Mouse (Mus musculus) forebrain, embryonic 13.5 days (tissue): ENCODE results near the gene Myo3b. TPM values are rescaled to one million over a fixed set of nuclear protein-coding genes. Genes with fewer than 3 reads are reported as not detected.

Source experiments
- ATAC-seq: fragments of 200-750 bp; cut with Nextera tagmentation; 2 replicates; pipeline ENCODE4 v1.8.0; 2017
- H3K27ac ChIP-seq: fragments of 300-500 bp; sonication (generic); 2 replicates; pipeline ENCODE4 v1.5.1; 2015; ENCODE audit warnings: inconsistent platforms, mild to moderate bottlenecking, moderate library complexity
- H3K27me3 ChIP-seq: fragments of 300-500 bp; sonication (generic); 2 replicates; pipeline ENCODE4 v1.6.1; 2015; ENCODE audit warnings: mild to moderate bottlenecking, inconsistent platforms
- H3K36me3 ChIP-seq: fragments of 300-500 bp; sonication (generic); 2 replicates; pipeline ENCODE4 v1.6.1; 2015; ENCODE audit warnings: mild to moderate bottlenecking, inconsistent platforms; ENCODE audit not compliant: poor library complexity, severe bottlenecking
- H3K4me1 ChIP-seq: fragments of 300-500 bp; sonication (generic); 2 replicates; pipeline ENCODE4 v1.6.1; 2015; ENCODE audit warnings: inconsistent platforms
- H3K4me2 ChIP-seq: fragments of 300-500 bp; sonication (generic); 2 replicates; pipeline ENCODE4 v1.6.1; 2015; ENCODE audit warnings: inconsistent platforms, mild to moderate bottlenecking, moderate library complexity
- H3K4me3 ChIP-seq: fragments of 300-500 bp; sonication (generic); 2 replicates; pipeline ENCODE4 v1.5.1; 2015; ENCODE audit warnings: mild to moderate bottlenecking, inconsistent platforms
- H3K9ac ChIP-seq: fragments of 300-500 bp; sonication (generic); 2 replicates; pipeline ENCODE4 v1.6.1; 2015; ENCODE audit warnings: mild to moderate bottlenecking, inconsistent platforms
- H3K9me3 ChIP-seq: fragments of 300-500 bp; sonication (generic); replicated peaks from 2 replicates; pipeline ENCODE4 v1.6.1; 2016; ENCODE audit warnings: inconsistent platforms
- WGBS: fragments of 180-500 bp; shearing (Covaris S2); methylation state at CpG from one replicate; pipeline ENCODE4 v1.1.7; 2015; 5-methylcytosine and 5-hydroxymethylcytosine counted together
- polyA plus RNA-seq: library from polyadenylated mRNA; unstranded; fragments of >200 nt; fragmentation: Nextera tagmentation; extraction: Ambion mirVana; gene quantifications from 2 replicates; pipeline ENCODE4 v1.2.1, GENCODE M21; 2015

The Myo3b gene
- polyA plus RNA-seq, 1 experiment from 2014 or later, result 0.25 TPM

DNA sequence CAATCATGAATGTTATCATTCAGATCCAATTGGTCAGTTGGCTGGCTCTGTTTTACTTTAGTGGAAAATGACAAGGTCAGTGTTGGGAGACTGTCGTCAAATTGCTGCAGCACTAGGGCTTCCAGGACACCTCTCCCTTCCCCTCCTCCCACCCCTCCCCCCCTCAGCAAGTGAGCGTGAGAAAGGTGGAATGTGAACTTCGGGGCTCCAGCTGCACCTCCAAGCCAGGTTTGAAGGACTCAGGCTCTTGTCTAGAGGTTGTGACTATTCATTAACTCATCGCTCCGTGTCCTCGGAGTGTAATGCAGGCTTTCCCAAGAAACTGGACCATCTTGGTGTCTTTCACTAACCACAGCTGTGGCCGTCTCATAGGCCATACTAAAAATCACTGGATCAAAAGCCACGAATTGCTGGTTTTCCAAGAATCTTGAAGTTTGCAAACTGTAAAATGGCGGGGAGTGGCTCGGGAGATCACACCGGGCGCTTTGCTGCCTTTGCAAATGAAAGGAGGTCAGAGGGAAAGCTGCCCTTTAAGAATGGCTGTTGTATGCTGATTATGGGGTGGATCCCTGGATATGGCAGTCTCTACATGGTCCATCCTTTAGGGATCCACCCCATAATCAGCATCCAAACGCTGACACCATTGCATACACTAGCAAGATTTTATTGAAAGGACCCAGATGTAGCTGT, 110.0 kb downstream of the Myo3b start:
- H3K27me3 ChIP-seq, result no peaks in the 10 kb centered on the region
- H3K4me2 ChIP-seq, result no peak overlapping the region
- ATAC-seq, result no peak
- H3K4me1 ChIP-seq, result peaks cover 27% of the 10 kb centered on the region
- H3K4me3 ChIP-seq, result no peak overlapping the region
- no peaks in the 10 kb centered on the region for H3K9me3 ChIP-seq
- H3K36me3 ChIP-seq, result no peaks in the 10 kb centered on the region
- peak overlapping the region; percentile 59; the same call in 1 of the 2 replicates for H3K27ac ChIP-seq
- 84% methylated on average over 13 of the region's 13 CpGs for WGBS
- H3K9ac ChIP-seq, result no peak overlapping the region

DNA sequence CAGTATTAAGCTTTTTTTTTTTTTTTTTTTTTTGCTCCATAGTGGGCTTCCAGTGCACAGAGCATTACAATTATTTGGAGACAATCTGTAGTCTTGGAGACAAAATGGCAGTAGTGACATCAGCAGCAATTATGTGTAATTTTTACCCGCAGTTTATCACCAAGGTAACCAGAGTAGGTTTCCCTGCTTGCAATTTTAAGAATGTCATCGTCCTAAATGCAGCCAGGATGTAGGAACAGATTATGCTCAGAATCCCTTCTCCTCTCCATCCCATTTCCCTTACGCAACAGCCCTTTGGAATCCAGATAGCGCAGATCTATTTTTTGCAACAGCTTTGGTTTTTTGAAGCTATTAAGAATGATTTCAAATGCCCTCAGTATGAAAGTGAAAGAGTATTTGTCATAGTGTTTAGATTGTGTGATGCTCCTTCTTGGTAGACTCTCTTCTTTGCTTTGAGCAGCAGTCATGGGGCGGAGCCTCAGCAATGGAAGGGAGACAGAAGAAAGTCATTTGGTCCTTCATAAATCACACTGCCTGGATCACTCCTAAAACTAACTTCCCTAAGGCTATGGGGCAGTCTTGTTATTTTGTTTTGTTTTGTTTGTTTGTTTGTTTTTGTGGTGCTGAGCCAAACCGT, 111.6 kb downstream of the Myo3b start:
- Histone ChIP-seq H3K9ac (no peak overlapping the region), H3K36me3 (no peaks in the 10 kb centered on the region), H3K4me3 (no peak overlapping the region), H3K27me3 (no peaks in the 10 kb centered on the region), H3K4me1 (peaks cover 30% of the 10 kb centered on the region), H3K4me2 (0 out of 2 replicates have a peak overlapping the region, but pooled peaks have one; percentile 3), H3K27ac (peak overlapping the region; percentile 88), H3K9me3 (no peaks in the 10 kb centered on the region)
- 69% methylated on average over 6 of the region's 6 CpGs for WGBS
- ATAC-seq, result peak; percentile 92

DNA sequence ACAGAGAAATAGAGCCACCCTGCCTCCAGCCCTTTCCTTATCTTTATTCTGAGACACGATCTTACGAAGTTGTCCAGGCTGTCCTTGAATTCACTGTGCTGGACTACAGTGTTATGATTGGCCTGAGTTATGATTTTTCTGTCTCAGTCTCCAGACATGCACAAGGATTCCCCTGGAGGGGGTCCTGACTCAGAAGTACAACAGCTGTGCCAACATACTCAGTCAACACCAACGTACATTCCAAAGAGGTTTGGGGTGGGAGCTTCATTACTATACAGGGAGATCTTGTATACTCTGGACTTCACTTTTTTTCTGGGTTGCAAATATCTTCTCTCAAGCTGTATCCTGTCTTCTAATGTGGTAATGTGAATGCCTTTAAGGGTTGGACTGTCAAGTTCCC, 113.0 kb downstream of the Myo3b start:
- no peak overlapping the region for H3K9ac ChIP-seq
- WGBS, result 88% methylated on average over 3 of the region's 3 CpGs
- no peak overlapping the region for H3K4me3 ChIP-seq
- peak overlapping the region; percentile 88; the same call in 1 of the 2 replicates for H3K27ac ChIP-seq
- no peak for ATAC-seq
- H3K4me1 ChIP-seq, result peaks cover 34% of the 10 kb centered on the region
- H3K27me3 ChIP-seq, result no peaks in the 10 kb centered on the region
- H3K4me2 ChIP-seq, result no peak overlapping the region
- no peaks in the 10 kb centered on the region for H3K9me3 ChIP-seq
- H3K36me3 ChIP-seq, result no peaks in the 10 kb centered on the region

DNA sequence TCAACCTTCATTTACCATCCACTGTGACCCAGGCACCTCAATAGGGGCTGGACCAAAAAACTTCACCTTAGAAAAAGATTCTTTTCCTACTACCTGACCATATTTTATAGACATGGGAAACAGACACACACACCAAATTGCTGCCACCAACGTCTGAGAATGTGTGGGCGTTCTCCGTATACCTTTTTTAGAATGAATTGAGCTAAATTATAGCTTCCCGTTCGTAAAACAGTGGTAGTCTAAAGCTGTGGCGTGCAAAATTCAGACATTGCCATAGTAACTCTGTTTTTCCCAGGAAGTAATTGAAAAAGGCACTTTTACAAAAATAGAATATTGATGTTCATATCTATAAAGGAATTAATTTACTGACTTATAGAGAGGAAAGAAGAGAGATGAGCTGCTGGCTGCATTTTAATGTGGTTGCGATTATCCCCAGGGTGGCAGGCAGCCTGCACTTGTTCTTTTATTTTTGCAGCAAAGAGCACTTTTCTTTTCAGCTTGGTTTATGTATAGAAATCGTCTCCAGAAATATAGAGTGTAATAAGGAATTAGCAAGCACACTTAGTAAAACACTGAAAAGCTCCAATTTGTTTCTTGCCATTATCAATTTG, 116.4 kb downstream of the Myo3b start:
- Histone ChIP-seq H3K27me3 (no peaks in the 10 kb centered on the region), H3K4me1 (peaks cover 32% of the 10 kb centered on the region), H3K4me3 (no peak overlapping the region), H3K27ac (peak overlapping the region; percentile 60), H3K36me3 (no peaks in the 10 kb centered on the region), H3K9ac (no peak overlapping the region), H3K4me2 (no peak overlapping the region), H3K9me3 (no peaks in the 10 kb centered on the region)
- 70% methylated on average over 8 of the region's 8 CpGs for WGBS
- no peak; the same call in 1 of the 2 replicates for ATAC-seq

DNA sequence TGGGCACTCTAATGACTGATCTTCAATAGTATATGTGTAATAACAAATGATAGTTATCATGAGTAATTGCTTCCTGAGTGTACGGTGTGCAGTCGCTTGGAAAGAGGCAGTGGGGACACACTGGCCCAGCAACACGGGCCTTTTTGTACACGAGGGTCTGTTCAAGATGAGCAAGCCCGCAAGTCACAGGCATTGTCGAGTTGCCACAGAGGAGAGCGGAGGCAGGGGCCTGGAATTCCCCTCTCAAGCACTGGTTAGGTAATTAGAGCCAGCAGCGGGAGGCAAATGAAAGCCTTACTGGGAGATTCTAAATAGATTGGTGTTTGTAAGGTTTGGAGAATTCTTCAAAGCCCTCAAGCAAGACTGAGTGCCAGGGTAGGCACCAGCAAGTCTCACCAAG, 120.6 kb downstream of the Myo3b start:
- Histone ChIP-seq H3K9me3 (no peaks in the 10 kb centered on the region), H3K36me3 (no peaks in the 10 kb centered on the region), H3K4me3 (no peak overlapping the region), H3K27me3 (no peaks in the 10 kb centered on the region), H3K27ac (peak overlapping the region; percentile 51), H3K9ac (0 out of 2 replicates have a peak overlapping the region, but pooled peaks have one; percentile 8), H3K4me2 (0 out of 2 replicates have a peak overlapping the region, but pooled peaks have one; percentile 7), H3K4me1 (peaks cover 22% of the 10 kb centered on the region)
- ATAC-seq, result no peak
- 6% methylated on average over 8 of the region's 8 CpGs for WGBS

DNA sequence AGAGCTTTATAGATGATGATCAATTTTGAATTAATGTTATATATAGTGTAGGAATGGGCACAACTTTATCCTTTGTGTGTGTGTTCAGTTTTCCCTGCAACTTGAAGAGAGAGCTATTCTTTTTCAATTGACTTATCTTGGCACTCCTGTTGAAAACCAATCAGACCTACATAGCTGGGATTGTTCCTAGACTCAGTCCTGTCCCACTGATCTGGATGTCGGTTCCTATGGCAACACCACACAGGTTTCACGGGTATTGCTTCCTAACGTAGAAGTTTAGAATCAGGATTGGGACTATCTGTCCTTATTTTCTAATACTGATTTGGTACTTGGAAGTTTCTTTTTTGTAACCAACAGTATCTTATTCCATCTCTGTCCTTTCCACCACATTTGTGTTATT, 127.3 kb downstream of the Myo3b start:
- no peak overlapping the region for H3K4me3 ChIP-seq
- ATAC-seq, result no peak
- H3K9me3 ChIP-seq, result no peaks in the 10 kb centered on the region
- H3K27ac ChIP-seq, result no peak overlapping the region
- H3K27me3 ChIP-seq, result no peaks in the 10 kb centered on the region
- H3K9ac ChIP-seq, result no peak overlapping the region
- H3K36me3 ChIP-seq, result no peaks in the 10 kb centered on the region
- no peak overlapping the region for H3K4me2 ChIP-seq
- 40% methylated on average over 3 of the region's 3 CpGs for WGBS
- peaks cover 38% of the 10 kb centered on the region for H3K4me1 ChIP-seq

DNA sequence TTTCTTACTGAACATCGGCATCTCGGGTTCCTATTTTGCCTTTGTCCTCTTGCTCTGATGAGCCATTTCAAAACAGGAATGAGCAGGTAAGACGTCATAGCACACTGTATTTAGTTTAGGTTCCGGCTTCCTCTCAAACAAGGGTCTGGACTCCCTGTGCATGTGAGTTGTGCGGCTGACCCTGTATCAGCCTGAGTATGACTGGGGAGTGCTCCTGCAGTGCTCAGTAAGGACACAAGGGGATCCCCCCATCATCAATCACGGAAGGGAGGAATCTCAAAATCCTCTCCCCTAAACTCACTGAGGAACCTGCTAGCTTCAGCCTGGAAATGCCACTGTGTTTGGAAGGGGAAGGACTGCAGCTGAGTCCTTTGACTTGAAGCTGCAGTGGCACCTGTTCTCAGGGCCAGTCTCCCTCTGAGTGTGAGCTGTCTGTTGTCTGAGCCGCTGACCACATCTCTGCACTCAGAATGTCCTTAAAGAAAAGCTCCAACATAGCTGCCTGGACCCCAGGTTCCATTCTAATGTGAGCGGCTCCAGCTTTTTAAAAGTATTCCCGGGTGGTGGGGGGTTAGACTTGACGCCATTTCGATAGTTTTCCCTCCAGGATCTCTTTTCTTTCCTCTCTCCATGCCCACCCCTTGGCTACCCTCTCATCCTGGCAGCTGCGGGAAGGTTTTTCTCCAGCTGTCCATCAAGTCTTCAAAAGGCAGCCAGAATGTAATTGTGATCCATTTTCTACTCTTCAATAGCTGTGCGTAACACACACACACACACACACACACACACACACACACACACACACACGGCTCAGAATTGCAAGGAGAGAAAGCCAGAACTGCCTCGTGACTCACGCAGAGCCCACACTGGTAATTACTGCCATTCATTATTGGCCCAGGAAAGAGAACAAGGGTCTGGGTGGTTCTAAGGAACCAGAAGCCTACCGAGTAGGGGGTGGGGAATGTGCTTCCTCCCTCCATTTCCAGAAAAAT, 129.3 kb downstream of the Myo3b start:
- WGBS, result 23% methylated on average over 17 of the region's 17 CpGs
- H3K9ac ChIP-seq, result peak overlapping the region; percentile 18; the same call in 1 of the 2 replicates
- peaks cover 38% of the 10 kb centered on the region for H3K4me1 ChIP-seq
- peak overlapping the region; percentile 94 for H3K27ac ChIP-seq
- ATAC-seq, result peak; percentile 96
- H3K27me3 ChIP-seq, result no peaks in the 10 kb centered on the region
- H3K4me3 ChIP-seq, result no peak overlapping the region
- no peaks in the 10 kb centered on the region for H3K9me3 ChIP-seq
- no peaks in the 10 kb centered on the region for H3K36me3 ChIP-seq
- peak overlapping the region; percentile 25 for H3K4me2 ChIP-seq

DNA sequence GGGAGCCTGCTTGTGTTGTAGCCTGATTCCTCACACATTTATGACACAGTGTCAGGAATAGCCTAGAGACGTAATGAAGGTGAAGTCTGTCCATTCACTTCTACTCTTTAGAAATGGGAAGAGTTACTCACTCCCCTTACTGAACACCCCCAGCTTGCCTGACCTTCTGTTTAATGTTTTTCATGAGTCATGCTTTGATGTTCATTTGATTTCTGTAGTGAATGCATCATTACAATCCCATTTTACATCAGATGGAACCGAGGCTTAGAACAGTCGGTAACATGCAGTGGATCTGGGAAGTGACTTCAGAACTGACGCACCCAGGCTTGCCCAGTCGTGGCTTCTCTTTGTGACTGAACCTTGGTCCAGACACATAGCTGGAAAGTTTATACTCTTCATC, 131.5 kb downstream of the Myo3b start:
- Histone ChIP-seq H3K9me3 (no peaks in the 10 kb centered on the region; the same call in 1 of the 2 replicates), H3K4me2 (no peak overlapping the region), H3K4me1 (peaks cover 38% of the 10 kb centered on the region), H3K4me3 (no peak overlapping the region), H3K36me3 (no peaks in the 10 kb centered on the region), H3K27ac (no peak overlapping the region), H3K9ac (no peak overlapping the region), H3K27me3 (no peaks in the 10 kb centered on the region)
- 92% methylated on average over 5 of the region's 5 CpGs for WGBS
- no peak for ATAC-seq

DNA sequence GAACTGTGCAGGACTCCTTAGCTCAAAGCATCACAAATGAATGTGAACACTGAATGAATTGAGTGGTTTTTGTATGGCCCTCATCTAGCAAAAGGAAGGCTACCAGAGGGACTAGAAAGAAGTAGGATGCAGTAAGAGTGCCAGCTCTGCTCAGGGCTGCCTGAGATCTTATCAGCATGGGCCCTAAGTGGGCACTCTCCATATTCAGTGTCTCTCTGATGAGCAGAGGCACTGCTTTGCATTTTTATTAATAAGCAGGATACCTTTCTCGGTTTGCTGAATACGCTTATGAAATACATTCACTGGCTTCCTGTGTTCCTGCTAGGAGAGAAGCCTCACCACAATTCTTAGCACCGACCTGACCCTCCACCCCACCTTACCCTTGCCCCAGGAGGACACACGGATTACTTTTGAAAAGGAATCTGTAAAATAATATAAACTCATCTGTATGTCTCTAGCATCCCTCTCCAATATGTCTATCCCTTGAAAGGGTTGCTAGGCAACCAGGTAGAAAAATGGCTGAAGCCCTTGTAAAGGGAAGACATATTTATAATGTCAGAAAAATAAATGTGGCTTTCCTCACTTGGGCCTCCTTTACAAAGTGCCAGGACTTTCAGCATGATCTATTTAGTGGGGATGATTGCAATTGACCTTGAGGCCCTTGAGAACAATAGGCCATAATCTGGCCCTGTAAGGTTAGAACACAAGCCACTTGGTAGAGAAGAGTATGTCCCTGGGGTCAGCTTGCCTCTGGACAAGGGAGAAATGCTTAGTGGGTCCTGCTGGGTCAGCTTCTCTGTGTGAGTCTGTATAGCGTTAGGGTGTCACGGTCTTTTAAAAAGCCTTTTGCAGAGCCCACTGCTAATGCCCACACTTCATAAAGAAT, 138.1 kb downstream of the Myo3b start:
- no peaks in the 10 kb centered on the region for H3K36me3 ChIP-seq
- no peak overlapping the region for H3K4me2 ChIP-seq
- H3K4me1 ChIP-seq, result peaks cover 22% of the 10 kb centered on the region
- H3K27ac ChIP-seq, result peak overlapping the region; percentile 68
- H3K9ac ChIP-seq, result no peak overlapping the region
- ATAC-seq, result peak; percentile 43; the same call in 1 of the 2 replicates
- no peak overlapping the region for H3K4me3 ChIP-seq
- no peaks in the 10 kb centered on the region for H3K27me3 ChIP-seq
- 43% methylated on average over 6 of the region's 6 CpGs for WGBS
- no peaks in the 10 kb centered on the region; the same call in 1 of the 2 replicates for H3K9me3 ChIP-seq

DNA sequence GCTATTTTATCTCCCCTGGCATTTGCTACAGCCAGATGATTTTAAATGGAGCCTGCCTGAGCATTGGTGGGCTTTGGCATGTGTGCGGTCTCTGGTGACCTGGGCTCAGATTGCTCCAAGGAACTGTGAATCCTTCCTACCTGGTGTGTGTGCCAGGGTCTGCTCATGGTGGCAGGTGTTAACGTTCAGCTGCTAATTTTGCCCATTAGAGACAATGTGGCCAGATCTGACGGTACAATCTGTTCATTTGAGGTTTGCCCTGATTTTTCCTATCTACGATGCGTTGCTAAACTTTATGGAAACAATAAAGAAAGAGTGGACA, 138.7 kb downstream of the Myo3b start:
- Histone ChIP-seq H3K9ac (no peak overlapping the region), H3K9me3 (no peaks in the 10 kb centered on the region; the same call in 1 of the 2 replicates), H3K4me2 (no peak overlapping the region), H3K4me3 (no peak overlapping the region), H3K27me3 (no peaks in the 10 kb centered on the region), H3K36me3 (no peaks in the 10 kb centered on the region), H3K27ac (peak overlapping the region; percentile 68), H3K4me1 (peaks cover 22% of the 10 kb centered on the region)
- peak; percentile 61; the same call in 1 of the 2 replicates for ATAC-seq
- 21% methylated on average over 5 of the region's 5 CpGs for WGBS

DNA sequence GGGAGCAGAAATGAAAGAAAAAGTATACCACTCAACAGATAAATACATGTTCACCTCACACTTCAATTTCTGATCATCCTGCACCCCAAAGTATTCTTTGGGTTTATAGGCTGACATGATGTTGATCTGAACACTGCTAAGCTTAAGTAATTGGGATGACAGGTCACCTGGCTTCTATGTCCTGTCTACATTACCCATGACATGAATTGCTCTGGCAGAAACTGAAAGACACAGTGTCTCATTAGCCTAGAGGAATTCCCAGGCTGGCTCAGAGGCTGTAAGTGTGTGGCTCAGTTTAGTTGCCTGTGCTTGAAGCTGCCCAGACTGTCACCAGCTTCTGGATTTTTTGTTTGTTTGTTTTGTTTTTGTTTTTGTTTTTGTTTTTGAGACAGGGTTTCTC, 139.3 kb downstream of the Myo3b start:
- Histone ChIP-seq H3K4me2 (no peak overlapping the region), H3K4me1 (peaks cover 22% of the 10 kb centered on the region), H3K27me3 (no peaks in the 10 kb centered on the region), H3K36me3 (no peaks in the 10 kb centered on the region), H3K9ac (no peak overlapping the region), H3K9me3 (no peaks in the 10 kb centered on the region; the same call in 1 of the 2 replicates), H3K27ac (no peak overlapping the region; the same call in 1 of the 2 replicates), H3K4me3 (no peak overlapping the region)
- no peak for ATAC-seq
